Mouse (Mus musculus): ENCODE measurements at regions not wholly inside any gene's neighbourhood (a gene's known extent, or its start where the extent isn't known, plus 50 kb on each side); places are given as distances from the start of the nearest gene placed in this dataset.

- TF ChIP-seq POLR2A (IDR thresholded peaks at IDR 0.05; ENCODE audit: low read depth, low read length) (no peak), CTCF (IDR thresholded peaks at IDR 0.05; ENCODE audit: extremely low read depth, insufficient read length, insufficient replicate concordance, low read depth, low read length) (no peak)
Observed at GRCm38 (mm10) chr13:44252496-44252895, 467.9 kb downstream of the Cd83 start.

Data from small intestine, adult 2 months (tissue).